Mouse (Mus musculus) ZHBTc4 (cell line): ENCODE measurements around the gene Zgpat.

Source experiments
- DNase-seq: peaks from one replicate; pipeline ENCODE4 v3.0.0-alpha.2; 2011; ENCODE audit warnings: low read depth, low spot score

Gene Zgpat

DNA sequence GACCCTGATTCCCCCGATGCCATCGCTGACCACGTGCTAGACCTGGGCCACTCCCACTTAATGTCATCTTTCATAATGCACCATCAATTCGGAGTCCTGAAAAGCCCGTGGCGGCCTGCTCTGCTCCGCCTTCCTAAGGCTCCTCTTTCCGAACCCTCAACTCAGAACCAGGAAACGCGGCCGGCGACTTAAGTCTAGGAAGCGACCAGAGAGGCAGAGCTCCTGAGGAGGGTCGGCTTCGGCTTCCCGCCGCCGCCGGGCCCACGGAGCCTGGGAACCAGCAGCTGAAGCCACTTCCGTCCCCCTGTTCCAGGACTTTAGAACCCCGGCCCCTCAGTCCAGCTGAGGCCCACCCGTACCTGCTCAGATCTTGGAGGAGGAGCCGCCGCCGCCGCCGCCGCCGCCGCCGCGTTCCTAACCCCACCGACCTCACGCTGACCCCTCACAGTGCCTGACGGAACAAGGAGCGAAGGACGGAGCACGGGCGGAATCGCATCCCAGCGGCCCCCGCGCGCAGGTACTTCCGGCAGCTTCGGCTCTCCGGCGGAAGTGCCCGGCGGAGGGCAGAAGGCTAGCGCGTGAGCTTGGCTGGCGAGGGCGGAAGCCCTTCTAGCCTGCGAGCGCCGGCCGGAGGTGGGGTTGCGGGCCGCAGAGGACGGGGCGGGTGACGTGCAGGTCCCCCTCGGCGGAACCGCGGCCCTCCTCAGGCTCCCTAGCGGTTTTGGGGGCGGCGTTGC is at the start of gene Zgpat, which contains the start of gene Arfrp1:
Gene Zgpat, plus strand, starts transcription at position 69 of the 737 bp plus-strand sequence.
Gene Arfrp1, minus strand, starts transcription at position 545 of the 737 bp plus-strand sequence.
- peak; percentile 95 for DNase-seq

DNA sequence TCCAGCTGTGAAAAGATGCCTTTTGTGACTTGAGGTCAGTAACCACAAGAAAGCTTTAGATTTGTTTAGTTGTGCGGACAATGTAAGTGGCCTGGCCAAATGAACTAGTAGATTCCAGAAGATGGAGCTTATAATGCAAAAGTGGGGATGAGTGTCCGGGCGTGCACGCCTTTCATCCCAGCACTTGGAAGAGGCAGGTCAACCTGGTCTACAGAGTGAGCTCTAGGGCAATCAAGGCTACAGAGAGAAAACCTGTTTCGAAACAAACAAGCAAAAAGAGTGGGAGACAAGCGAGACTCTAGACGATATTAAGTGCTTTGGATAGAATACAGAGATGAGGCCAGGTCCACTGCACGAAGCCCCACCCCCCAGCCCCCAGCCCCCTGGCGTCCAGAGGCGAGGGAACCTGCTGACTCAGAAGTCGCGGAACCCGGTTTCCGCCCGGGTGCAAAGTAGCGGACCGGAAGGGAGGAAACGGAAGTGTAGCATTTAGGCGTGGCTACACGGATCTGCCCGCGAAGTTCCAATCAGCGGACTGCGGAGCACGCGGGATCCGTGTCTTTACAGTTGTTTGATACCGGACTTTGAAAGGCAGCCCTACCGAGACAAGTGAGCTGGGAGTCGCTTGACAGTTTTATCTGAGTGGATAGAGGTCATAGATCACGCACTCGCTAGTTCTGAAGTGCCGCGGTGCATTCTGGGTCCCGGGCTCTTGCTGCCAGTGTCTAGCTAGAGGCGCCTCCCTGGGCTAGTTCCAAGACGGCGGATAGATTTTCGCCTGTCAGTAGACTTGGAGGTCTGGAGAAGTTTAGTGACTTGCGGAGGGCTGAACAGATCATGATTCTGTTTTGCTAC is 45.3 kb upstream of the Zgpat start, which contains the start of gene Rtel1:
Gene Rtel1, plus strand, starts transcription at position 492 of the 855 bp plus-strand sequence.
- peak; percentile 96 for DNase-seq

DNA sequence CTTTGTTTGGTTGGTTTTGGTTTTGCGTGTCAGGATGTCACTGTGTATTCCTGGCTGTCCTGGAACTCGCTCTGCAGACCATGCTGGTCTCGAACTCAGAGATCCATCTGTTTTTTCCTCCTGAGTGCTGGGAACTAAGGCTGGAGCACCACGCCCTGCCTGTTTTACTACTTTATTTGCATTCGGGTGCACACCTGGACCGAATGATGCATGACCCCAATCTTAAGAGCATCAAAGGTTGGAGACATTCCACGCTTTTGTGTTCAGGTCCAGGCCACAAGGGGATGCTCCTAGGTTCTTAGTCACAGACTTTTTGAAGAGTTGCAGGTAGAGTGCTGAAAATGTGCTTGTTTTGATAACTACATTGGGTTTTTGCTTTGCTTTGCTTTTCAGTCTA is 44.6 kb upstream of the Zgpat start:
- DNase-seq, result no peak

DNA sequence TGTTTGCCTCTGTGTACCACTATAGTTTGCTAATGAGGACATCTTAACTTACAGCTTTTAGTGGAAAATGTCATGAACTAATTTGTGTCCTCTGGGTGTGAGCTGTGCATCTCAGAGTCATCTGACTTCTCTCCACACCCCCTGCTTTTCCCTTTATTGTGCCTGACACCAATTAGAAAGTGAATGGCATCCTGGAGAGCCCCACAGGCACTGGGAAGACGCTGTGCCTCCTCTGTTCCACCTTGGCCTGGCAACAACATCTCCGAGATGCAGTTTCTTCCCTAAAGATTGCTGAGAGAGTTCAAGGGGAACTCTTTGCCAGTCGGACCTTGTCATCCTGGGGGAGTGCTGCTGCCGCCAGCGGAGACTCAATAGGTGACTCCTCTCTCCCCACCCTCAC is 42.6 kb upstream of the Zgpat start:
- peak; percentile 55 for DNase-seq

DNA sequence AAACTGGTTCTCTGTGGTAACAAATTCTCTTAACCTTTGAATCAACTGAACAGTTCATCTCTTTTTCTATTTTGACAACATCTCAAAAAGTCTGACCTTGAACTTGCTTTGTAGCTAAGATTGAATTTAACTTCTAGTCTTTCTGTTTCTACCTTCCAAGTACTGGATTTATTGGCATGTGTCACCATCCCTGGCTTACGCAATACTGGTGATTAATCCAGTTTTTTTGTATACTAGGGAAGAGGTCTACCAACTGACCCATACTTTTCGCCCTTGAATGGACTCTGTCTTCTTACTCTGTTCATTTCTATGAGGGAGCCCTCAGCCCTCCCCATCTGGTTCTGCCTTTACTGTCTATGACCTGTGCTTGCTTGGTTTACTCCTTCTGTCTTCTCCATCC is 38.6 kb upstream of the Zgpat start:
- DNase-seq, result no peak

DNA sequence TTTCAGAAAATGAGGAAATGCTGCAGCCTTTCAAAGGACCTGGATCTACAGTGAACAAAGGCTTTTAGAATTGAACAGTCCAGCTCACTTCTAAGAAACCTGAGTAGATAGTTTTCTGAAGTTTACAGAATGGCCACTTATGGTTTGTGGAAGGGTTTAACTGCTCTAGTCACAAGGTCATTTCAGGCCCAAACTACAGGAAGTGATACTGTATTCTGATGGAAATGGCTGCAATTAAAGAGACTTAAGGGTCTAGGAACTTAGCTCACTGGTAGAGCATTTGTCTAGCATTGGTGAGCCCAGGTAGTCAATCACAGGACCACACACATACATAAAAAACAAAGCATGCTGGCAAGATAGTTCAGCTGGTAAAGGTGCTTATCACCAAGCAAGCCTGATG is 32.2 kb upstream of the Zgpat start:
- peak; percentile 84 for DNase-seq

DNA sequence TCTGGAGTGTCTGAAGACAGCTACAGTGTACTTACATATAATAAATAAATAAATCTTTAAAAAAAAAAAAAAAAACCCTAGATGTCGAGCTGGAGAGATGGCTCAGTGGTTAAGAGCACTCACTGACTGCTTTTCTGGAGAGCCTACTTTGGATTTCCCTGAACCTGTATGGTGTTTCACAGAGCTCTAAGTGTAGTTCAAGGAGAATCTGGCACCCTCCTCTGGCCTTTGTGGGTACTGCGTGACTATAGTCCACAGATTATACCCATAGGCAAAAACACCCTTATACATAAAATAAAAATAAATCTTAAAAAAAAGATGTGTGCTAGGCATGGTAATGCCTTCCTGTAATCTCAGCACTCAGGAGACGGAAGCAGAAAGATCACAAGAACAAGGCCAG is 30.7 kb upstream of the Zgpat start:
- peak; percentile 72 for DNase-seq

DNA sequence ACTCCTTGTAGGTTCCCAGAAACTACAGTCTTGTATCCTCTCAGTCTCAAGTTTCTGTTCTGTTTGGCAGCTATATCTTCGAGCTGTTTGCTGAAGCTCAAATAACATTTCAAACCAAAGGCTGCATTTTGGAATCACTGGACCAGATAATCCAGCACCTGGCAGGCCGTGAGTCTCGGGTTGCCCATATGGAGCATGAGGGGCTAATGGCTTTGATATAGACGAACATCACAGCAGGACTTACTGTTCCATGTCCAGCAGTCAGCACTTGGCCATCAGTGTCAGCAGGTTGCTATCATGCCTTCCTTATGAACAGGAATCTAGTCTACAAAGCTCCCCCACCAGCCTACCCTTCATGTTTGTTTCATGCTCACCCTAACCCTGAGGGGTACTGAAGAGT is 24.3 kb upstream of the Zgpat start:
- DNase-seq, result no peak

DNA sequence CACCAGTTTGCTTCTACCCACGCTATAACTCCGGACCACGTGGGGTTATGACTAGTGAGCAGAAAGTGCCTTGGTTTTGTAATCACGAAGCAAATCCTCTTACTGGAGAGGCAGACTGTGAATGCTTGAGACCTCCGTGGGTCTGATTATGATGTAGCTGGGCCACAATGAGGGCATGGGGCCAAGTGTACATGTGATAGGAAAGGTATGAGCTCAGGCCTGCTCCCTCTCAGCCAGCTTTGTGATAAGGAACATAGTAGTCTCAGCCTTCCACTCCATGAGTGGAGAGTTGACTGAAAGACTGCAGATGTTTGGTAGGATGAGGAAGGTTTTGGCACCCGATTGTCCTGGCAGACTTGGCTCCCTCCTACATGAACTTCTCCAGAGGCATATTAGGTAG is 22.0 kb upstream of the Zgpat start:
- DNase-seq, result no peak

DNA sequence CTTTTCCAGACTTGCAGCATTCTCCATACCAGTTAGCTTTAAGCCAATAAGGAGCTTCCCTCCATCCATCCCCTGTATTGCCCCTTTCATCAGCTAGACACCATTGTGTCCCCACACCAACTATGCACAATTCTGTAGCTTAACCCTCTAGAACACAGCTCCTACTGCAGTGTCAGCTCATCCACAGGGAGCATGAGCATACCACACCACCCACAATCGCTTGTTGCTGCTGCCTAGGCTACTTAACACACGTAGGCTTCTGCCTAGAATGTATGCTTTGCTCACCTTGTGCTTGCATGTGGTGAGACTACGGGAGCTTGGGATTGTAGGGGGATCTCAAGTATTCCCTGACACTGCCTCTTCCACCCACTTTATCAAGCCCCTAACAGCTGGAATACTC is 7.9 kb upstream of the Zgpat start:
- no peak for DNase-seq

DNA sequence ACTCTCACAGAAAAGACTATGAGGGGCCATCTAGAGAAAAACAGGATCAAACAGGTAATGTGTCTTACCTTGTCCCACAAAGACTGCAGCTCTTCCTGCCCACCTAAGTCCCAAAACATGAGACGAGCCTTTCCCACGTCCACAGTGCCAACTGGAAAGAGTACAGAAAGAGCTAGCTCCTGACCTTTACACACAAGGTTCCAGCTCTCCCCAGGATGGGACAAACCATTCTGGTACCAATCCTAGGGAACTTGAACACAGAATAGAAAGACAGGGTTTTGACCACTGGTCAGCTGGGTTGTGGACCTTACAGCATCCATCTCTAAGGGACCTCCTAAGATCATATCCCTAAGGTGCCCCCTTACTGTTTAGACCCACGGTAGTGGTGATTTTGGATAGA is 782 bp upstream of the Zgpat start:
- DNase-seq, result no peak

DNA sequence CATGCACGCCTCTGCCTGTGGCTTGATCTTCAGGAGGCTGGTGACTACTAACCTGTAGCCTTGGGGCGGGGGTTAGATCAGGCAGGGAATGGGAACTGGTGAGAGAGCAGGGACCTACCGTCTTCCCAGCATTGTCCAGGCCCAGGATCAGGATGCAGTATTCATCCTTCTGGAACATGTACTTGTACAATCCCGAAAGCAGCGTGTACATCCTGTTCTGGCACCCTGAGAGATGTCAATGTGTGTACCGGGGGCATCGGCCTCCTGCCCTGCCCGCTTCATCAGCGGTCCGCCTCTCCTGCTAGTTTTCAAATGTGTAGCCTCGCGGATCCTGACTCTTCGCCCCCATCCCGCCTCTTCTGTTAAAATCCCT is 255 bp upstream of the Zgpat start:
- DNase-seq, result peak; percentile 18

DNA sequence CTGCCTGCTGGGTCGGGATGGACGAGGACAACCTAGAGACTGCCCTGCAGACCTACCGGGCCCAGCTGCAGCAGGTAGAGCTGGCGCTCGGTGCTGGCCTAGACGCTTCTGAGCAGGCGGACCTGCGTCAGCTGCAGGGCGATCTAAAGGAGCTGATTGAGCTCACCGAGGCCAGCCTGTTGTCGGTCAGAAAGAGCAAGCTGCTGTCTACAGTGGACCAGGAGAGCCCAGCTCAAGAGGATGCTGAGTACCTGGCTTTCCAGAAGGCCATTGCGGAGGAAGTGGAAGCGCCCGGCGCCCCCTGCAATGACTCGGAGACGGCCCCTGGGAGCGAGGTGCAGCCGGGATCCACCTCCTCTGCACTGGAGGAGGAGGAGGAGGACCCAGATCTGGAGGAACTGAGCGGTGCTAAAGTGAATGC is 937 bp downstream of the Zgpat start:
- no peak for DNase-seq

DNA sequence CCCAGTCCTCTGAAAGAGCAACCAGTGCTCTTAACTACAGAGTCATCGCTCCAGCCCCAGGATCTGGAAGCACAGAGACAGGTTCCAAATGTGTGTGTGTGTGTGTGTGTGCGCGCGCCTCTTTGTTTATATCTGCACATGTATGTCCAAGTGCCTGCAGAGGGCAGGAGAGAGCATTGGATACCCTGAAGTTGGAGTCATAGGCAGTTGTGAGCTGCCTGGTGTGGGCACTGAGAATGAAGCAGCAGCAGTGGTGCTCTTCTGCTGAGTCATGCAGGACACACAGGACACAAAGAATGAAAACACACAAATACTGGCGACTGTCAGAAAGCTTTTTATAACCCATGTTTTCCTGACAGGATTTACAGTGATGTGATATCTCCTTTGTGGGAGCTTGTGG is 5.3 kb downstream of the Zgpat start:
- DNase-seq, result peak; percentile 88

DNA sequence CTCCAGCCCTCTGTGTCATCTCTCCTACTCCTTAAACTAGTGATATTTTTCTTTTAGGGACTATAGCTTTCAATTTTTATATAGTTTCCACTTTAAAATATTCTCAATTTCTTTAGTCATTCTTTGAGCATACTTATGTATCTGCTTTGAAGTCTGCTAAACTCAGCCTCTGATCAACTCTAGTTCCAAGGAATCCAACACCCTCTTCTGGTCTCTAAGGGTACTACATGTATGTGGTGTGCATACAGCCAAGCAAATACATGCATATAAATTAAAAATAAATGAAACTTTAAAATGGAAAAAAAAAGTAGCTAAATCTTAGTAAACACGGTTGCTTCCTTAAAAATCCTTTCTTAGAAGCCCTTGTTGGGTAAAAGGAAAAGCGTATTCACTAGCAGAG is 11.1 kb downstream of the Zgpat start:
- peak; percentile 58 for DNase-seq

DNA sequence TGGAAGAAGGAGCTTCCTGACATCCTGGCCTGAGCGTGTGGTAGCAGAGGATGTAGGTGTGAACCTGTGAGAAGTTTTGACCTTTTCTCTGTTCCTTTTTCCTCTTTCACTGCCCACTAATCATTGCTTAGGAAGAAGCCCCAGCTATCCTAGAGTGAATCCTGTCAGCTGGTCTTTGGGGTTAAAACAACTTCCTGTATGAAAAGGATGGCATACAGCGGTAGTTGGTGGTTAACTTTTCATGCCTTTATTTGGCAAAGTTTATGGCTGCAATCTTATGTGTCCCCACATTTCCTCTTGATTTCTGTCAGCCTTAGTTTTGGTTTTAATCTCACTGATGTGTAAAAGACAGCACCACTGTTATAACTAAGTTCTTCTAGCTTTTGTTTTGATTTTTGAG is 12.5 kb downstream of the Zgpat start:
- DNase-seq, result no peak

DNA sequence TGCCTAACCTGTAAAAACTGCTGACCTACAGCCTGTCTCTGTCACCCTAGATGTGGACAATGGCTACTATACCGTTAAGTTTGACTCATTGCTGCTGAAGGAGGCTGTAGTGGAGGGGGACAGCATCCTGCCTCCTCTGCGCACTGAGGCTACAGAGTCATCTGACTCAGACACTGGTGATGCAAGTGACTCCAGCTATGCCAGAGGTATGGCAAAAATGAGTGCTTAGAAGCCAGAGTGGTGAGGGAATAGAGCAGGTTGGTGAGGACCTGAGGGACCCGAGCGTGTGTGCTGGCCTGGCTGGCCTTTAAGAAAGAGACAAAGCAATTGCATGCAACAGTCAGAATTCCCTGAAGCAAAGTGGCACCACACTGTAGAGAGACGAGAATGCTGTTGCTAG is 14.0 kb downstream of the Zgpat start:
- no peak for DNase-seq

DNA sequence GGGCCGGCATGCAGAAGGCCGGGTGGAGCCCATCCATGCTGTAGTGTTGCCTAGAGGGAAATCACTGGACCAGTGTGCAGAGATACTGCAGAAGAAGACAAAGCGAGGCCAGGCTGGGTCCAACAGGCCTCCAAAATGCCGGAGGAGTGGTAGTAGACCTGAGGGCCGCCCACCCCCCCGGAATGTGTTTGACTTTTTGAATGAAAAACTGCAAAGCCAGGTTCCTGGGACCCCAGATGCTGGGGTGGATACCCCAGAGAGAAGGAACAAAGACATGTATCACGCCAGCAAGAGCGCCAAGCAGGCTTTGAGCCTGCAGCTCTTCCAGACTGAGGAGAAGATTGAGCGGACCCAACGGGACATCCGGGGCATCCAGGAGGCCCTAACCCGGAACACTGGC is 15.1 kb downstream of the Zgpat start, which contains the start of gene Lime1:
Gene Lime1, plus strand, starts transcription at position 301 of the 400 bp plus-strand sequence.
- DNase-seq, result no peak

DNA sequence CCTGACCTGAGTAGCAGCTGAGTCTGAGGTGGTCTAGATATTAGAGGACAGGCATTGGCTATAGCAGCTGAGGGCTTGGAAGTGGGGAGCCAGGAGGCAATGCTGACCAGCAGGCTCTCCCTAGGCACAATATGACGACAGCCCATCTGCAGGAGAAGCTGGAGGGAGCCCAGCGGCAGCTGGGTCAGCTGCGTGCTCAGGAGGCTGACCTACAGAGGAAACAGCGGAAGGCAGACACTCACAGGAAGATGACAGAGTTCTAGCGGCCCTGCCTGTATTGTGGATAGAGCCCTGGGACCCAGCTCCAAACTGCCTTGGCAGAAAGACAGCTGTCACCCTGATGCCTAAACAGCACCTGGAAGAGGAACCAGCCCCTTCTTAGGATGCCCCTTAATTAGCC is 15.5 kb downstream of the Zgpat start:
- DNase-seq, result no peak

DNA sequence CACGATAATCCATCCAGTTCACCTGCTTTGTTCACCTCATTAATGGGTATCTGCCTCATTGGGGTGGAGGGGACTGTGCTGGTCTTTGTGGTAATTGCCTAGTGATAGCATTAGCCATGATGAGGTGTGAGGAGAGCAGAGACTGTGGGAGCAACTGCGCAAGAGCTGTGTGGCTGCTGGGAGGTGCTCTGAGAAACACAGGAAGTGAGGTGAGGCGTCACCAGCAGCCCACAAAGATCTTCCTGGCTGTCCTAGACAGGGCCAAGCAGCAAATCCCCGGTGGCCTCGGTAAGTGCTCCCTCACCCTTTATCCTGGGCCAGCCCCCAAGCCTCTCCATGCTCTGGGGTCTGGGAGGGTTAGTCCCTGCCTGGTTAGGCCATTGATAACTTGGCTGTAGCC is 16.4 kb downstream of the Zgpat start:
- DNase-seq, result no peak

DNA sequence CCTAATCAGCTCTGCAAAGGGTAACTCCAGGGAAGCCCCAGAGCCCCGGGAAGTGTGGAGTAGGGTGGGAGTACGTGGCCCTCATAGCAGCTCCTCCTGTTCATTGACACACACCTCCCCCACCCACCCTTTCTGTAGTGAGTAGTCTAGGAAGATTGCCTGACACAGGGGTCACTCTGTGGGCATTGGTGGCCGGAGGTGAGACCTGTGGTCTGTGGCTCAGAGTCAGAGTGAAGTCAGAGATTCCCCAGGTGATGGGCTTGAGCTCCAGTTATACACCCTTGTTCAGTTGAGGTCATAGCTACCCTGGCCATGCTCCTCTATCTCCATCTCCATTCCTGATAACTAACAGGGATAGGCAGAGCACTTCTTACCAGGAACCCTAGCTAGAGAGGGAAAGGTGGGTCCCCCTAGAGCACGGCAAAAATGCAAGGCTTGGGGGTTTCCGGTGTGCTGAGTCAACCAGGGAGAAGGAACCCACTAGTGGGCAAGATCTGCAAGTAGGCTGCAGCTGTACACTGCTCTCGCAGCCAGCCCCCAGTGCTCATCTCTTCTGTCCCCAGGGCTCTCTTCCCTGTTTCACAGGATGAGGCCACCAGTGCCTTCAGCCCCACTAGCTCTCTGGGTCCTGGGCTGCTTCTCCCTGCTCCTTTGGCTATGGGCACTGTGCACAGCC is 17.0 kb downstream of the Zgpat start:
- no peak for DNase-seq

DNA sequence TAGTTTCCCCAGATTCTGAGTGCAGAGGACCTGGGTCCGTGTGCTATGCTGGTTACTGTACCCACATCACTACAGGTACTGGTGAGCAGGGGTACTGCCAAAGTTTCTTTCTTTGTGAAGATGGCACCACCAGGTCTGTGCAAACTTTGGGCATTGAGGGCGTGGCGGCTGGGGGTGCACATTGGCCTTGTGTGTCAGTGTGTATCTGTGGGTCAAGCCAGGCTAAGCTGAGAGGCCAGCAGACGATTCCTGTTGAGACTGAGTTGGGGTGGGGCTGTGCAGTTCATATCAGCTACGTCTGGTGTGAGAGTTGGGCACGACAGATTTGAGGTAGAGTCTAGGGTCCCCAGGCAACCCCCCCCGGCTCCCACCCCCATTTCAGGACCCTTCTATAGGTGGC is 19.7 kb downstream of the Zgpat start:
- no peak for DNase-seq
